Mouse (Mus musculus) urinary bladder, postnatal 25 days (tissue): Measurements from ENCODE around the gene B4galnt2.
"Not testable (repeated sequence)": the region's sequence is repeated elsewhere in the genome, so short reads cannot be mapped to it uniquely, and the experiment has no call there.

Experiments
- DNase-seq: peaks from one replicate; pipeline ENCODE4 v3.0.0; 2022; ENCODE audit warnings: low spot score

The B4galnt2 gene

DNA sequence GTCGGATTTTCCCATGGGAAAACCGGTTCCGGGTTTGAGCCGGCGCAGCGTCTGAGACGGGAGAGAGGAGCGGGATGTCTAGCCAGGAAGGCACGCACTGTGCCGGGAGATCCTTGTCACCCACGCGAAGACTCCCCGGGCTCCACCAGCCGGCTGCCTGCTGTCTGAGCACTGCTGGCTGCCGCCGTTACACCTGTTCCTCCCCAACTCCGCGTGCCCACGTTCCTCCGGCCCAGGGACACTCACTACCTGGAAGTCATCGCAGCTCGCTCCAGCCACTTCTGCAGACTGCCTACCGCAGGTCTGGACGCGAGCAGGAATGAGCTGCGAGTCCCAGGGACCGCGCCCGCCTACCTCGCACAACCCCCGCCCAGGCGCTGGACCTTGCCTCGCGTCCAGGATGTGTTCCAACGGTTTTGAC lies at the start of gene B4galnt2:
TSS of gene B4galnt2 (minus strand) at position 321 of the 421 bp plus-strand sequence.
- DNase-seq, result no peak

- DNase-seq, result no peak
These were observed 48.6 kb upstream of the B4galnt2 start for GRCm38 (mm10) chr11:95963304-95963703.

- no peak for DNase-seq
These were observed 44.5 kb upstream of the B4galnt2 start for GRCm38 (mm10) chr11:95959152-95959551.

- no peak for DNase-seq
These were observed 43.6 kb upstream of the B4galnt2 start for GRCm38 (mm10) chr11:95958251-95958650.

DNA sequence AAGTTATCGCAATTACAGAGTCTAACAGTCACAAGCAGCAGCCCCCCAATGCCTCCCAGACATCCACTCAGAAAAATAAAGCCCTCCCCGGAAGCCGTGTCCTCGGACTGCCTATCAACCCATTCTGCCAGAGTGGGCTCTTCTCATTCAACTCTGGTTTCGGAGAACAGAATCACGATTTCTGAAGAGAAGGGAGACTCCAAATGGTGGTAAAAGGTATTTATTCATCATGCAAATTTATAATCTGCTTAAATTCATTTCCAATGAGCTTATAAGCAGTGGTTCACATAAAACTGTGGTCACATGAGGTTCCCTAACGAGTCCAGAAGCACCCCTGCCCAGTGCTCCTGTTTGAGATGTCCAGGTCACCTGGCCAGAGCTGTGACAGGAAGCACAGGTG lies 42.7 kb upstream of the B4galnt2 start:
- DNase-seq, result no peak

- DNase-seq, result no peak
These were observed 38.6 kb upstream of the B4galnt2 start for GRCm38 (mm10) chr11:95953313-95953712.

DNA sequence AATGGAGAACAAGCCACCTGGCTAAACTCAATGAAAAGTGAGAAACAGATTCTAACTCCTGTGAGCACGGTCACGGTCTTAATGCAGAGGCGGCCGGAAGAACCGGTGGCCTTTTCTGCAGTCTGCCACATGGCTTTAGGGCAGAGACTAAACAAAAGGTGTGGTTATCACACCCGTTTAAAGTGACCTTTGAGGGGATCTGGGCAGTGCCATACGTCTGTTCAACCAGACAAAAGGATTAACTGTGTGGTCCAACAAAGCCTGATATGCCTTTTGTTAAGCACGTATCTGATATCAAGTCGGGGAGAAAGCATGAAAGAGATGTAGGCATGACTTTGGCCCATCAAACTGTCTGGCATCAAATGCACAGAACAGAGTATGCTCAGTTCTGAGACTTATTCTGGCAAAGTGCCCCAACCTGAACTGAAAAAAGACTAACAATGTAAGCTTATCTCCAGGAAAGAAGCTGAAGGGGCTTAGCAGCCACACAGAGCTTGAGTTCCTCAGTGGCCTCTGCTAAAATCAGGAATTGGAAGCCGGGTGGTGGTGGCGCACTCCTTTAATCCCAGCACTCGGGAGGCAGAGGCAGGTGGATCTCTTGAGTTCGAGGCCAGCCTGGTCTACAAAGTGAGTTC lies 31.3 kb upstream of the B4galnt2 start:
- DNase-seq, result no peak

DNA sequence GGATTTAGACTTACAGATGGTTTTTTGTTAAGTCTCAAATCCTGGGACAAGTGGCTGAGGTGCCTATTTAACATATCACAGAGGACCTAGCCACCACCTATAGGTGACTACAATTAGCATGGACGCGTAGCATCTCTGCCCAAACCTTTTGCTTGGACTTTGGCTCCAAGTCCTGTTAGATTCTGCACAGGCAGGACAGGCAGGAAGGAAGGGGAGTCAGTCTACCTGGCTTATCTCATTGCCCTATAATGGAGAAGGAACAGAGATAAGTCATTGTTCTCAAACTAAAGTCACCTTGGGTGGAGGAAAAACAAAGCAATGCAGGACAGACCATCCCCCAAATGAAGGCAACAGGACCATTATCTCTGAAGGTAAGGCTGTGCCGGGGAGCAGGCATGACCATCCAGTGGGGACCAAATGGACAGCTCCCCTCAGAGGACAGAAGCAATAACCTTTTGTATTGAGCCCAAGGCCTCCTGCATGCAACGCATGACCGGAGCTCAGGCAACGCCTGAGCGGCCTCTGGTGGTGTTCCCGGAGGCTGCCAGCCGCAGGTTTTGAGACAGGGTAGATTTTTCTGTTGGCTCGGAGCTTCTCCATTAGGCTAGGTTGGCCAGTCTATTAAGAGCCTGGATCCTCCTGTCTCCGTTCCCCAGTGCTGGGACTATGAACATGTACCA lies 25.3 kb upstream of the B4galnt2 start:
- no peak for DNase-seq

GRCm38 (mm10) chr11:95936409-95936808 lies 21.7 kb upstream of the B4galnt2 start:
- no peak for DNase-seq

DNA sequence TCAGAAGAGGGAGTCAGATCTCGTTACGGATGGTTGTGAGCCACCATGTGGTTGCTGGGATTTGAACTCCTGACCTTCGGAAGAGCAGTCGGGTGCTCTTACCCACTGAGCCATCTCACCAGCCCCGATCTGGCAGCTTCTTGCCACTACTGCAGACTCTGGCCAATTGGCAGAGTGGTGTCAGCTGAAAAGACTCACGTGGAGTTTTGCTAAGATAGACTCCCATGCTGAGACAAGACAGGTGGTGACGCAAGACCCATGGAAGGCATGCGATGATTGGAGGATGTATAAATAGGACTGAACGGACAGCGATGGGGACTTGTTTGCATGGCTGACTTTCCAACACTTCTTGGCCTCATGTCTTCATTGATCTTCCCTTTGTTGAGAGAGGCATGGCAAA lies 17.5 kb upstream of the B4galnt2 start:
- DNase-seq, result not testable (repeated sequence)

- DNase-seq, result no peak
These were observed 11.7 kb upstream of the B4galnt2 start for GRCm38 (mm10) chr11:95926398-95926797.

DNA sequence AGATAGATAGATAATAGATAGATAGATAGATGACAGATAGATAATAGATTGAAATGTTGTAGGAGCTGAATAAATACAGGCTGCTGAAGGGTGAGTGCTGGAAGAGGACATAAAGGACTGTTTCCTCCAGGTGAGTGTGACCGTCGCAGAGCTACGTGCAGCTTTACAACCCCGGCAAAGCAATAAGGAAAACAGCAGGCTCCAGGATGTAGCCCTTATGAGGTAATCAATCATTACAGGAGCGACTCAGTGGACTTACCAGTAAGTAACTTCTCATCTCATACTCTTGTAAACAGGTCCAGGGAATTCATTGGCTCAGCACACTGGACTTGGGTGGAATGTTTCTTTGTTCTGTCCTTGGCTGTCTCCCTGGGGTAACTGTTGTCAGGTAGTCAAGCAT lies 11.3 kb upstream of the B4galnt2 start:
- DNase-seq, result no peak

DNA sequence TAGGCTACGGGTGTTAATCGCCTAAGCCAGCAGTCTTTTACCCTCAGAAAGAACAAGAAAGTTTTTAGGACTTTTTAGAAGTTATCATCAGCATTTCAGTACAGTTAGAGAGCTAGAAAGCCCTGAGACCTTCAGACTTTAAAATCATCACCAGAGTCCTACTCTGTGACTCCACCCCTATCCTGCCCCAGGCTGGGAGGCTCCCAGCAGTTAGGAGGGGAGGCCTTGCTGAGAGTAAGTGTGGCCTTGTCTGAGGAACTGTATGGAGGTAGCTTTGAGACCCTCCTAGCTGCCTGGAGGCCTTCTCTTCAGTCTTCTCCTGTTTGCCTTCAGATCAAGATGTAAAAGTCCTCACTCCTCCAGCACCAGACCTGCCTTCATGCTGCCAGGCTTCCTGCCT lies 9.5 kb upstream of the B4galnt2 start:
- no peak for DNase-seq

GRCm38 (mm10) chr11:95923477-95923876 lies 8.8 kb upstream of the B4galnt2 start:
- DNase-seq, result not testable (repeated sequence)

DNA sequence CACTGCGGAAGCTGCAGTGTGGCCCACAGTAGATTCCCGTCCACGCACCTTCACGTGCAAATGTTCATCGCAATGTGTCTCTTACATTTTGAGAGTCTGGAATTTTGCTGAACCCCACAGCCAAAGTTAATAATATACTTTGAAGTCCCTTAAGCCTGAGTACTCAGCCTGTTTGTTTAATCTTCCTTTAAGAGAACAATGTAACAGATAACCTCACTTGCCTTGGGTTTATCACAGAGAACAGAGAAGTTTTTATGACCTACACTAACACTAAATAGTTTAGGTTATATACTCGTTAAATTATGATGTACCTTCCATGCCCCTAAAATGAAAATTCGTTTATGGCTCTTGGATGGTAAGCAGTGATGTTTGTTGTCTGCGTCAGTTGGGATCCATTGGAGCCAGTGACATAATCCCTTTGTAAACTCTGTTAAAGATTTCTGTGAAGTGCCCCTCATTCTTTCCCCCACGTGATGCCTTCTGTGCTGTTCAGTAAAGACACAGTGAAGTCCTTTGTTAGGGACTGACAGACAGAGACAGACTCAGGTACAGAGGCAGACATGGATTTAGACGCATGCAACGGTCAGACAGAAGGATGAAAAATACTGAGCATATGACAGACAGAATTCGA lies 7.4 kb upstream of the B4galnt2 start:
- DNase-seq, result no peak

DNA sequence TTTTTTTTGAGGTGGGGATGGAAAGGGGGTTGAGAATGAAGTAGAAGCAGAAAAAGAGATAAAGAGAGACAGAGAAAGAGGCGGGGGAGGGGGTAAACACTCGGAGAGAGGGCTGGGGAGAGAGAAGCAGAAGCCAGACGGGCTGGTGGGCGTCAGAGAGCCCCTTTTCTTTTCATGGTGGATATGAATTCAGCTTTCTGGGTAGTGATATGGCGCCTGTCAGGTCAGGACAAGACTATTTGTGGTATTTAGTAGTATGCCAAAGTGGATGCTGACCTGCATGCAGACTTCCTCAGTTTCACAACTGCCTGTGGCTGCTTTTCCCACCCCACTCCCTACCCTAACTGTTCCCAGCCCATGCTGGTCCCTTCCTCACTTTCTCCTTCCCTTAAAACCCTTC lies 1.7 kb upstream of the B4galnt2 start:
- no peak for DNase-seq

GRCm38 (mm10) chr11:95915006-95915710 lies 467 bp upstream of the B4galnt2 start:
- DNase-seq, result no peak

GRCm38 (mm10) chr11:95913959-95914566 lies 628 bp downstream of the B4galnt2 start:
- no peak for DNase-seq

GRCm38 (mm10) chr11:95911579-95911978 lies 3.1 kb downstream of the B4galnt2 start:
- no peak for DNase-seq

GRCm38 (mm10) chr11:95907805-95908524 lies 6.7 kb downstream of the B4galnt2 start:
- DNase-seq, result no peak

GRCm38 (mm10) chr11:95904290-95904689 lies 10.4 kb downstream of the B4galnt2 start:
- no peak for DNase-seq
